Mouse (Mus musculus) bone marrow macrophage, adult 2 months (primary cell): ENCODE data around the gene Nav2.

Experiments used
- CTCF ChIP-seq: IDR thresholded peaks from 2 replicates; pipeline ENCODE4 v1.5.1; 2012; ENCODE audit warnings: low read depth, mild to moderate bottlenecking, low read length, moderate library complexity
- POLR2A ChIP-seq: IDR thresholded peaks from 2 replicates; pipeline ENCODE4 v1.6.1; 2012; ENCODE audit warnings: mild to moderate bottlenecking, low read depth, low read length, borderline replicate concordance

DNA sequence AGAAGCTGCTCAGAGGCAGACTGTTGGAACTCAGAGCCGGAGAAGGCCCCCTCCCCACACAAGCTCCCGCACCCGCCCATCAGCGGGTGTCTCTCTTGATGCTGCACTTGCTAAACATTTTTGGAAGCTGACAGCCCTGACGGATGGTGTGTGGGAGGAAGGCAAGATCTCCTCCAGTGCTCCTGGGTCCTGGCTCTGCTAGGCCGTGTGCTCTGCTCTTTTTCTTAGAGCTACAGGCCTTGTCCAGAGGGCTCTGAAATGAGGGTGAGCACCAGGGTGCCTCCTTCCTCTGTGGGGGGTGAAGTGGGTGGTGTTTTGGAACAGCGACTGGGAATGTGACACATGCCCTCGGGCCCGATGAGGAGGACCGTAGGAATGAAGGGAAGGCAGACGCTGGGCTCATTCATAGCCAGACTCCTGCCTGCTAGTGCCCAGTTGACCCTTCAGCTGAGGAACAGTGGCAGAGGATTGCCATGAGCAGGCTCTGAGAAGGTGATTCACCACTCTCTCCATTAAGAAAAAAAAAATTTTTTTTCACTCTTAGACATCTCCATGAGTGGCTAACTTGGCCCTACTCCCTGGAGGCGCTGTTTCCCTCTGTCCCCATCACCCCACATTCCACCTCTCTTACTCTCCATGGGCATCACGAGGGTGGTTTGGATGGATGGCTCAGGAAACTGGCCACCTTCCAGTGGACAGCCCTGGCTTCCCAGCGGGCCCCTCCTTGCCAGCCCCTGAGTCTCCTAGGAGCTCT is 340.0 kb downstream of the Nav2 start:
- TF ChIP-seq POLR2A (no peak), CTCF (no peak)
